Mouse (Mus musculus) heart, postnatal 36 days (tissue): ENCODE measurements around the gene Fbxw7. TPM values are rescaled to one million over a fixed set of nuclear protein-coding genes. Genes with fewer than 3 reads are reported as not detected.
"Not testable (repeated sequence)": the region's sequence is repeated elsewhere in the genome, so short reads cannot be mapped to it uniquely, and the experiment has no call there.

ENCODE experiments used
- DNase-seq, 2 experiments: peaks; one replicate each; pipeline ENCODE4 v3.0.0; 2021 to 2022
- intact Hi-C: fragments of 180-260 bp; cut with DNase I; formaldehyde crosslinking; loops from one replicate; pipeline ENCODE4 v1.15.1; 2025
- total RNA-seq, 2 experiments: library from RNA; stranded (reverse); gene quantifications; 2 replicates each; pipeline ENCODE4 v1.2.3; 2021

The Fbxw7 gene
- total RNA-seq, 2 experiments from 2014 or later = 35.3 to 45.3 TPM

DNA sequence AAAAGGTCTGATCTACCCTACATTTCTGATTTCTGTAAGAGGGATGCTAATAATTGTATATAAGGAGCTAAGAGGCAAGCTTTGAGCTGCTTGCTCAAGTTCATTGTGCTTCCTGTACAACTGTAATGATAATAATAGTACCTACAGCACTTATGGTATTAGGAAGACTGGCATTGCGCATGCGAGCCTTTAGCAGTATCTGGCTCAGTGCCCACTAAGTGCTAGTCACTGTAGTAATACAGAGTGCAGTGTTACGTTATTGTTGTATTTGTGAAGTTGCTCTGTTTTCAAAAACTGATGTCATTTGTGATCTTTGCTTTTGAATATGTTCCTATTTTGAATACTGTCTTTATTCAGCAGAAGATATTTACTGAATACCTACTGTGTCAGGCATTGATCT lies 11.3 kb downstream of the Fbxw7 start:
- intact Hi-C loops = no loop called here
- DNase-seq = no peak

DNA sequence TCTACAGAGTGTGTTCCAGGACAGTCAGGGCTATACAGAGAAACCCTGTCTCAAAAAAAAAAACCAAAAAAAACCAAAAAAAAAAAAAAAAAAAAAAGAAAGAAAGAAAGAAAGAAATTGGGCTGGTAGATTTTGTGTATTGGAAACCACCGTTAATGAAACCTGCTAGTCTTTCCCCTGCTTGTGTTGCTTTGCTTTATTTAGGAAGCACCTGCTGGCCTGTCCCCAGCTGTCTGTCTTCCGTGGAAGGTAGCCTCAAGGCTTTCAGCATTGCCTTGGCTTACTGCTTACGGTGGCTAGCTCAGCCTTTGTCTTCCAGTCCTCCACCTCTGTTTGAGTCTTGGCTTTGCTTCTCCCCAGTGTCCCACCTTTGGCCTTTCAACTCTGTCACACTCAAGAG lies 11.9 kb downstream of the Fbxw7 start:
- no peak for DNase-seq
- intact Hi-C loops = no loop called here

DNA sequence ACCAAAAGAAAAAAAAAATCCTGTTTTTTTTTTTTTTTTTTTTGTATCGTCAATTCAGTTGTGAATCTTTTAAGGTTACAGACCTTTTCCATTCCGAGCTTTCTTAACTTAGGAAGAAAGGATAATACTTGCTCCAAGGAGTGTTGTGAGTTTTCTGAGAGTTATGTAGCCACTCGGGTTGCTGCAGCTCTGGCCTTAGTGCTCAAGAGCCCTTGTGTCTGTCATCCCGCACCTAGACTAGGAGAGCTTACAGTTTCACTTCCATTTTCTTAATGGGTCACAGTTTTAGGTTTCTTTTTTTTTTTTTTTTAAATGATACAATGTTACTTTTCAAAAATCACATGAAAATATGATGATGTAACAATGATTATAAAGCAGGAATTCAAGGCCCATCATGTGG lies 12.5 kb downstream of the Fbxw7 start:
- intact Hi-C loops = no loop called here
- DNase-seq = no peak

DNA sequence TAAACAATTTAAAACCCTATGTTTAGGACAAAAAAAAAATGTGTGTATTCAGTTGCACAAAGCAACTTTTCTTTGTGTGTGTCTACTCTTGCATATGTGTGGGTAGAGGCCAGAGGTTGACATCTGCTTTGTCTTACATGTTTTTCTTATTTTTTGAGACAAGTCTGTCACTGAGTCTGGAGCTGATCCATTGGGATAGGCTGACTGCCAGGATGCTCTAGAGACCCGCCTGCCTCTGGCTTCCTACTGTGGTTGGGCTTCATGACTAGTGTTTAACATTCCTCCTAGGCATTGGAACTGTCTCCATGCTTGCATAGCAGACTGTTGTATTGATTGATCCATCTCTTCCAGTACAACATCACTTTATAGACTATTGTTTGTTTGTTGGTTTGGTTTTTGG lies 14.3 kb downstream of the Fbxw7 start:
- no peak for DNase-seq
- intact Hi-C loops = no loop called here

DNA sequence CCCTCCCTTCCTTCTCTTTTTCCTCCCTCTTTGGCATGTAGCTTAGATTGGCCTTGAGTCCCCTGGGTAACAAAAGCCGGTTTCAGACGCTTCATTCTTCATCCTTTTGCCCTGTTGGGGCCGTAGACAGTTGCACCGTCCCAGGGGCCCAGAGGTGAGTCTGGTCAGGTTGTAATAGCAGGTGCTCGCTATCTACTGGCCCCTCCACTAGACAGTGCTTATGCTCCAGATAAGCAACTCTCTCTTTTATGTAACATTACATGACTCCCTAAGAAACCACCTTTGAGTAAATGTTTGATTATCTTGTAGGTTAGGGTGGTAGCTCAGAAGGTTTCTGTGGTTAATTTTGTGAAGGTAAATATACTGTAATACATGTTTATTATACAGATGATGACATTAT lies 21.0 kb downstream of the Fbxw7 start:
- intact Hi-C loops = no loop called here
- no peak for DNase-seq

DNA sequence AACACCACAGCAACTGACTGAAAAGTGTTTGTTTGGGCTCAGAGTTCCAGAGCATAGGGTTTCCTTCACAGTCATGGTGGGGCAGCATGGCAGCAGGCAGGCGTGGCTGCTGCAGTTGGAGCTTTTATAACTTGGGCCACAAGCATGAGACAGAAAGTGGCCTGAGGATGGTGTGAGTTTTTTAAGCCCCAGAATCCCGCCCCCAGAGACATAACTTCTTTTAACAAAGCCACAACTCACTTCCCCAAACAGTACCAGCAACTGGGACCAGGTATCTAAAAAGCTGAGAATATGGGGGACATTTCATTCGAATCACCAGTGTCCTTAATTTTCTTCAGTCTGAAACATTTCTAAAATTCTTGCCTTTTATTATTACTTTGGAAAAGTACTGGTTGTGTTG lies 22.9 kb downstream of the Fbxw7 start:
- no peak for DNase-seq
- intact Hi-C loops = no loop called here

DNA sequence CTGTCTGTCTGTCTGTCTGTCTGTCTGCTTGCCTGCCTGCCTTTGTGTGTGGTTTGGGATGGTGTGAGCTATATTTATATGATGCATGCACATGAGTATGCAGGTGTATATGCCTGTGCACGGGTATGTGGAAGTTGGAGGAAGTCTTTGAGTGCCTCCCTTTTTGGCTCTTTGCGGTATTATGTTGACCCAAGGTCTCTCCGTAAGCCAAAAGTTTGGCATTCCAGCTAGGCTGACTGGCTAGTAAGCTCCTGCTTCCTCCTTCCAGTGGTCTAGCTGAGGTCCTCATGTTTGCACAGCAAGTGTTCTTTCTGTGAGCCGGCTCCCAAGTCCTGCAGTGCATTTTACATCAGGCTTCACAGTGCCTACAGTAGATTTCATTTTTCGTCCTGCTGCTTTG lies 24.4 kb downstream of the Fbxw7 start:
- DNase-seq = no peak
- intact Hi-C loops = no loop called here

DNA sequence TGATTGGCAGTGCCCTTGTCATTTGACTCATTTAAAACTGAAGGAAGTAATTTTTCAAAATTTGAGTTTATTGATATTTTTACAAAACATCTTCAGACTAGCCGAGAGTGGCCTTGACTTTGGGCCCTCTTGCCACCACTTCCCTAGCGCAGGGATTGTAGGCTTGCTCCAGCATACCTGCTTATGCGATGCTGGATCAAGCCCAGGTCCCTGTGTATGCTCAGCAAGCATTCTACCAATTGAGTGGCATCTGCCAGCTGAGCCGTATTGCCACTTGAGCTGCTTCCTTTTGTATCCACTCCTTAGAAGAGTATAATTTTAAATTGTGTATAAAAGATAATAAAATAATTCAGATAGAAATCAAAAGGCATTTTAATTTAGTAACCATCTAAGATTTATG lies 26.2 kb downstream of the Fbxw7 start:
- intact Hi-C loops = loop anchor here (5.0 kb wide), 1 partner anchor 46 kb away; no protein-coding TSS in a partner anchor
- DNase-seq = no peak

DNA sequence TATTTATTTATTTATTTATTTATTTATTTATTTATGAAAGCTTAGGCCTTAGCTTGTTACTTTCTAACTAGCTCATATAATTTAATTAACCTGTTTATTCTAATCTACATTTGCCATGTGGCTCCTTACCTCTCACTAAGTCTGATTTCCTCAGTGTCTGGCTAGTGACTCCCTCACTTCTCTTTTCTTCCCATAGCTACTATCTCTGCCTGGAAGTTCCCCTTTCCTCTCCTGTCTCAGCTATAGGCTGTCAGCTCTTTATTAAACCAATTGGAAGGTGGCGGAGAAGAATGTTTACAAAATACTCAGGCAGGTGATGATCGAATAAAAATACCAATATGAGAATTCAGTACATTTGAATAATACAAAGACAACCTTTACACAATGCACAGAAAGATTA lies 27.7 kb downstream of the Fbxw7 start:
- intact Hi-C loops = loop anchor here (1.0 to 5.0 kb wide), 4 partner anchors 28 to 227 kb away; partner anchors contain the start of gene Fbxw7

DNA sequence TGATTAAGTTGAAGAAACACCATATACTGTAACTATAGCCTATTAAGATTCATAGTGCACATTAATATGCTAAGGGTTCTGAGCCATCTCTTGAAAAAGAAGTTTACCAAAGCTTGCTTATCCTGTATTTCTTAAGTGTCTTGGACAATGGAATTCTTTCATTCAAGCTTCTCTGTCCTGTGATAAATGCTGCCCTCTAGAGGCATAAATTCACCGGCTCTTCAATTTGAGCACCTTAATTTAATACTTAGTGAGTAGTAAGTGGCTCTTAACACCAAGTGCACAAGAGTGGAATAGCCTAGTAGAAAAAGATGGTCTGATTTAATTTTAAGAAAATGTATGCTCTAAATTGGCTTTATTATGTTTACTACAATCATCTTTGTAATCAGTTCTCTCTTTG lies 28.5 kb downstream of the Fbxw7 start:
- intact Hi-C loops = loop anchor here (1.0 to 5.0 kb wide), 4 partner anchors 29 to 228 kb away; partner anchors contain the start of gene Fbxw7
- peak; percentile 40 to 54 for DNase-seq

More for the DNA sequence above, 27.7 kb downstream of the Fbxw7 start:
- no peak for DNase-seq

DNA sequence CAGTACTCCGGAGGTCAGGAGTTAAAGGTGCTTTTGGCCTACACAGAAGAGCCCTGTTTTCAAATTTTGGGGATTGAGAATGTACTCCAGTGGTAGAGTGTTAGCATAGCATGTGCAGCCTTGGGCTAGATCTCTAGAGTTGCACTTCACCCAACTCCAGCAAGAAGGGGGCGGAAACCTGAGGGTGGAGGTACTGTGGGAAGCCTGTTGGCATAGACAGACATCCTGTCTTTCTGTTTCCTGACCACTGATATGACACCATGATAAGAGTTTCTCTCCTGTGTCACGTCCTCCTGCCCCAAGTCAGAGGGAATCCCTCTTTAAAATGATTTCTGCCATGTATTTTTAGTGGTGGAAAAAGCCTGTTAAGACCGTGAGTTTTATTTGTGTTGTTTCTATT lies 33.7 kb downstream of the Fbxw7 start:
- DNase-seq = no peak
- intact Hi-C loops = no loop called here

DNA sequence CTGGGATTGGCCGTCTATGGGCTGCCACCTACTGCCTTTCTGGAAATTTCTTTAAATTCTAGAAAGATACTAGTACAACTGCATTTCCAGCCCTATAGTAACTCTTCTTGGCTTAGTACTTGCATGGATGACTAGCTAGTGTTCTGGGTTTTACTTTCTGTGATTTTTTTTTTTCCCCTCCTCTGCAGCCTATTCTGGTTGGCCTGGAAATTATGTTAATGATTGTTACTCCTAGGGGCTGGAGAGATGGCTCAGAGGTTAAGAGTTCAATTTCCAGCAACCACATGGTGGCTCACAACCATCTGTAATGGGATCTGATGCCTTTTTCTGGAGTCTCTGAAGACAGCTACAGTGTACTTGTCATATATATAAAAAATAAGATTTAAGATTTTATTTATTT lies 35.4 kb downstream of the Fbxw7 start:
- intact Hi-C loops = no loop called here
- no peak for DNase-seq

DNA sequence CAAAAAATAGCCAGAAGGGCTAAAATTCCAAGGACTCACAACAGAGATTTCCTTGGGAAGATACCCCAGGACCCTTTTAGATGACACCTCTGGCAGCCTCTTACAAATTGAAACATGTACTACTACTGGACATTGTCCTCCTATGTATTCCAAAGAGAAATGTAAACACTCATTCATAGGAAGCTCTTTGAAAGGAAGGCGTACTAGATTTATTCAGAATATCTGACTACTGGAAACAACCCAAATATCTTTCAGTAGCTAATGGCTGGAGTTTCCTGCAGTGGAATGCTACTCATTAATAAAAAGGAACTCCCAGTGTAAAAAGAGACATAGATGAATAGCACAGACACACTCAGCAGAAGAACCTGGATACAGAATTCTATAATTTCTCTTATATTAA lies 36.7 kb downstream of the Fbxw7 start:
- intact Hi-C loops = no loop called here
- DNase-seq = no peak

DNA sequence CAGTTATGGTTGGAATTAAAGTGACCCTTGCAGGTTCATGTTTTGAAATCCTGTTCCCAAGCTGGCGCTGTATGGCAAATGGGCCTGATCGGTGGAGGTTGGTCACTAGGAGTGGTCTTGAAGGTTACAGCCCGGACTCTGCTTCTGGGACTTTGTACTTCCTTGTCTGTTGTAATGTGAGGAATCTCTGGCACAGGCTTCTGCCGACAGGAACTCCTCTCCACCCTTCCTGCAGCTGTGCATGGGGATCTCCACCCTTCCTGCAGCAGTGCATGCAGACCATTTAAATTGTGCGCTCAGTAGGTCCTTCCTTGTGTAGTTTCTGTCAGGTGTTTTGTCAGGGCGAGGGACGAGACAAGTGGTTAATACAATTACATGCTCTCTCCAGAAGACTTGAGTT lies 37.8 kb downstream of the Fbxw7 start:
- intact Hi-C loops = no loop called here
- DNase-seq = peak; percentile 59 to 64

DNA sequence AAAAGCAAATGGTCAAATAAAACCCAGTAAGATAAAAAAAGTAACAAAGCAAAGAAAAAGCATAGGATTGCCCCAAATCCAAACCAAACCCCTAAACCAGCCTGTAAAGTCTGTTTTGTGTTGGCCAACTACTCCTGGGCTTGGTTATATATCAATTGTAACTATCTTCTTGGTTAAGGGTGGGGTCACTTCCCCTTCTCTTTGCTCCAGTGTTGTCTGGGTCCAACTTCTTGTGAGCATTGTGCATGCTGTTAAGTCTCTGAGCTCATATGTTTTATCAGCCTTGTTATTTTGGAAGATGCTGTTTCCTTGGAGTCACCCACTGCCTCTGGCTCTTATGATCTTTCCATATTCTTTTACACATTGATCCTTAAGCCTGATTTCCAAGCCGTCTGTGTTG lies 39.4 kb downstream of the Fbxw7 start:
- intact Hi-C loops = loop anchor here (2.0 kb wide), 1 partner anchor 14 kb away; no protein-coding TSS in a partner anchor
- no peak for DNase-seq

DNA sequence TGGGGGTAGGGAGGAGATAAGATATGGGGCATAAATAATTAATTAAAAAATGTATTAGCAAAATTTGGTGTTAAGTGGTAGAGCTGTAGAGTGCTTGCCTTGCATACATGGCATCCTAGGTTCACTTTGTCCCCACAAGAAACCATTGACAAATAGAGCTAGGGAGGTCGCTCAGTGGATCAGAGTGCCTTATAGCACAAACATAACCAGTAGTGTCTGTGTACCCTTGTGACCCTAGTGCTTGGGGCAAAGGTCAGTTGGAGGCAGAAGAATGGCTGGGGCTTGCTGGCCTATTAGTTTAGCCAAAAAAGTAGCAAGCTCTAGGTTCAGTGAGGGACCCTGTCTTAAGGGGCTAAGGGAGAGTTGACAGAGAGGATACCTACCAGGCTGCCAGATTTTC lies 45.6 kb downstream of the Fbxw7 start:
- intact Hi-C loops = no loop called here
- no peak for DNase-seq

DNA sequence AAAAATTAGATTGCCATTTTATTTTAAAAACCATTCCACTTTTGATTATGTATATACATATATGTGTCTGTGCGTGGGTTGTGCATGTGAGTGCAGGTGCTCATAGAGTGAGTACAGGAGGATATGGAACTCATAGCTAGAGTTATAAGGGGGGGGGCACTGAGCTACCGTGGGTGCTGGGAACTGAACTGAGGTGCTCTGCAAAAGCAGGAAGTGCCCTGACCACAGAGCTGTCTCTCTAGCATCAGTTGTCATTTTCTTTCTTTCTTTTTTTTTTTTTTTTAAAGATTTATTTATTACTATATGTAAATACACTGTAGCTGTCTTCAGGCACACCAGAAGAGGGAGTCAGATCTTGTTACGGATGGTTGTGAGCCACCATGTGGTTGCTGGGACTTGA lies 46.7 kb downstream of the Fbxw7 start:
- DNase-seq, intact Hi-C loops: not testable (repeated sequence)

DNA sequence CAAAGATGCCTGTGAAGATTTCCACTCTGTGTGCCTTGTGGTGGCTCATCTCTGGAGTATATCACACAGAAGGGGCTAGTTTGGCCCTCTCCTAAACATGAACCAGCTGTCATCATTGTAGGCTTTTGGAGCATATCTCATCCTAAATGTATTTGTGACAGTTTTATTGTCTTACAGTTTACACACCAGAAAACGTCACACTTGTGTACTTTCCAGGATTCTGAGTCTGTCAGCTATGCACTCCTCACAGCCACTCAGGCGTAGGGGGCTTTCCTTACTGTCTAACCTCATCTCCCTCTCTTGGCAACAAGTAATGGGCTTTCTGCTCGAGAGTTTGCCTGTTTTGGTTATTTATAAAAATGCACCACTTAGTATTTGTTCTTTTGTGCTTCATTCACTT lies 50.6 kb downstream of the Fbxw7 start:
- DNase-seq = no peak
- intact Hi-C loops = no loop called here

DNA sequence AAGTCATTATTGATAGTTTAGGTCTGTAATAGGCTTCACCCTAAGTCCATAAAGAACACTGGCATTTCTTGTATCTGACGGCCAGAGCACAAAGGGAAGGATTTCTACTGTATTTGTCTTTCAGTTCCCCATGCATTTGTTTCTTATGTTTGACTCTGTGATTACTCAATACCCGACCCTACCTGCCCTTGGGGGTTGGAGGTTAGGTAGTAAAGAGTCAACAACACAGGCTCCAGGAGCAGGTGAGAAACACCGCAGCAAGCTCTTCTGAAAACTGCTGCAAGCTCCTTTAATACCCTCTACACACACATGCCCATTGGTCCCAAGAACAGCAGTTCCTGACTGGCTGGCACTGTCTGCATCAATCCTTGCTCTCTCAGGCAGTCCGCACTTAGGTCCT lies 51.8 kb downstream of the Fbxw7 start:
- no peak for DNase-seq
- intact Hi-C loops = no loop called here

DNA sequence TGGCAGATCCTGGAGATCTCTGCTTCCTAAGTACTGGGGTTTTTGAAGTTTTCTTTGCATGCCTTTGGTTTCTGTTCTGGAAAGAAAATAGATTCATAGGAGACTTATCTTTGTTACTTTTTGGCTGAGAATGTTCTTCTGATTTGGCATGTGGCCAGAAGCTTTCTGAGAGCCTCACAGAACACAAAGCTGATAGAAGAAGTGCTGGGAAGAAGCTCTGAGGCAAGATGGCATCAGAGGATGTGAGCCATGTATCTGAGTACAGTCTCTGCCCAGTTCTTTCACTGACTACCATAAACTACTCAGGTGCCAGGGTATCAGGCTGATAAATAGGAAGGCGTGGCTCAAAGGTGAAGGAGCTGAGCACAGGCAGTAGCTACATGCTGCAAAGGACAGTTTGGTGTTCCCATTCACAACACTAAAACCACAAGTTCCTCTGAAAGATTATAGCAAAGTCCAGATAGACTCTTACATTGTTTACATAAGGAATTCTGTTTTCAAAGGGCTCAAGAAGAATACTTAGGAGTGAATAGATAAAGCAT lies 52.4 kb downstream of the Fbxw7 start:
- intact Hi-C loops = no loop called here
- DNase-seq = no peak

DNA sequence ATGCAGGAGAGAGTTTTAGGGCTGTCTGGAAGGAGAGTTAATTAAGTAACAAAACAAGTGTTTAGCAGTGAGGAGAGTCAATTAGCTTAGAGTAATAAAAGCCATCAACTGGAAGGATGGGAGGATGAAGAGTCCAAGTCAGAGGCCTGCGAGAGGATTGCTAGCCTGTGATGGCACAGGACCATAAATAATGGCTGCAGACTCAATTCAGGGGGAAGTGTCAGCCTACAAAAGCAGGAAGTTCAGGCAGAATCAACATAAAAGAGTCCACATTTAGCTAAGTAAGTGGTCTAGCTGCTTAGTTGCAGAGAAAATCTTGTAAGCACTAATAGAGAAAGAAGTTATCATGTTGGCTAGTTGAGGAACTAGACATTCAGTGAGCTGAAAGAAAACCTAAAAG lies 52.9 kb downstream of the Fbxw7 start:
- intact Hi-C loops = loop anchor here (2.0 kb wide), 1 partner anchor 13 kb away; no protein-coding TSS in a partner anchor
- DNase-seq = no peak

DNA sequence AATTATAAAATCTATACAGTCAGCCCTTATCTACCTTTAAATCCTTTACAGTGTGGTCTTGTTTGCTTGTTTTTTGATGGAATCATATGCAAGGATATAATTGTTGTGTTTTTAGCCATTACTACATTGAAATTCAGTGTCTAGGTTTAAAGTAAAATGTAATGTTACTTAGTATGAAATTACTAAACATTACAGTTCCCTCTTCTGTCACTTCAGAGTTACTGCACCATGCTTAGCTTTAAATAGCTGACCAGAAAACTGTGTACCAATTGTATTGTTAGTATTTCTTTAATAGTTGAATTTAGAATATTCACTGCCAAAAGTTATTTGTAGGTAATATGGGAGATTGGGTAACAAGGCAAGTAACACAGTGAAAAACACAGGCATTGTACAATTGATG lies 55.1 kb downstream of the Fbxw7 start:
- DNase-seq = no peak
- intact Hi-C loops = no loop called here

DNA sequence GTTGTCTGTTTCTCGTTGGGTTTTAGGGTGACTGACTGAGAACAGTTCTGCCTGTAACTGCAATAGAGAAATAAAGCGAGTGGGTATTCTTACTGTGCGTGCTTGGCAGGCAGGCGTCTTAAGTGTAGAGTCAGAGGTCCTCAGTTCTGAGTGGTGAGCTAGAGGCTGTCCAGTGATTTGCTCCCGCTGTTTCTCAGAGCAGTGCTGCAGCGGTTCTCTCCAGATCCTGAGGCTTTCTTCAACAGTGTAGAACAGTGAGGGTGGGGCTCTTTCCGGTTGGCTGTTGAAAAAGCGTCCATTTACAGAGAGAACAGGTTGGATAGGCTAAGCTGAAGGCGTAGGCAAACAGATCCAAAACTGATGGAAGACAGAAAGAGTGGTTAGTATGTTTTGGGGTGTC lies 60.2 kb downstream of the Fbxw7 start:
- intact Hi-C loops = no loop called here
- DNase-seq = no peak
